Mouse (Mus musculus) embryonic fibroblast, embryonic 13.5 days (primary cell): ENCODE data around the gene C130079G13Rik.

Experiments
- CTCF ChIP-seq: IDR thresholded peaks from 2 replicates; pipeline ENCODE4 v1.5.1; 2011; ENCODE audit warnings: mild to moderate bottlenecking, control low read depth, low read length, moderate library complexity, borderline replicate concordance; ENCODE audit not compliant: insufficient read depth
- POLR2A ChIP-seq: IDR thresholded peaks from 2 replicates; pipeline ENCODE4 v1.6.1; 2011; ENCODE audit warnings: low read depth, mild to moderate bottlenecking, control low read depth, low read length, moderate library complexity

GRCm38 (mm10) chr3:59893276-59893675 lies 31.7 kb upstream of the C130079G13Rik start:
- TF ChIP-seq CTCF (no peak), POLR2A (no peak)
